Mouse (Mus musculus) right cerebral cortex, postnatal 36 days (tissue): ENCODE measurements around the gene Prss41.
A peak's percentile ranks its signal among the peaks of the same experiment; 100 is the strongest.

Source experiments
- DNase-seq, 2 experiments: peaks; one replicate each; pipeline ENCODE4 v3.0.0; 2022; ENCODE audit warnings: low spot score in 2 of 2, mixed read lengths in 1 of 2

The Prss41 gene

DNA sequence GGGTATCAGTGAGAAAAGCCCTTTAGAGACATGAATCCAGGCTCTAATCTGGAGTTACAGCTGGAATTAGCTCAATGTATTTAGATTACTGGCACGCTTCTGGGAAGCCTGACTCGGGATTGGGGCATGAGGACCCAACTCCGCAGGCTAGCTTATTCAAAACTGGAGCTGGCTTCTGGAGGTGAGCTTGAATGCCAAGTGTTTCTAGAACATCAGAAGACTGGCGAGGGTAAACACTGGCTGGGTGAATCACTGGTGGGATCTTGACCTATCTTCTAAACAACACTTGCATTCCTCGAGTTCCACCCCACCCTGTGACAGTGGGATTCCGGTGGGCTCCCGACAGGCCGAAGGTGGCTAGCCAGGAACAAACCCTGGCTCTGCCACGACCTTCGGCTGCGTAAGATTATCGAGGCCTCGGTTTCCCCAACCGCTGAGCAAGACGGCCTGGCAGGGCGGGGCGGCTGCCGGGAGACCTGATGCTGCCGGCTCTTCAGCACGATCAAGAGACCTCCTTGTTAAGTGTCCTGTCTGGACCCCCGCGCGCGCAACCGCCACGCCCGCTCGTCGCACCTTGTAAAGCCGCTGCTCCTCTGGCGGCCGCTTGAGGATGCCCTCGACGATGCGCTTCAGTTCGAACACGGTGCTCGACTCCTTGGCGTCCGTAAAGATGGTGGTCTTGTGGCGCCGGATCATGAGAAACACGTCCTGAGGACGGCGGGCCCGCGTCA lies 15.5 kb downstream of the Prss41 start:
- DNase-seq, result peak in 1 of 2 experiments; percentile 59

DNA sequence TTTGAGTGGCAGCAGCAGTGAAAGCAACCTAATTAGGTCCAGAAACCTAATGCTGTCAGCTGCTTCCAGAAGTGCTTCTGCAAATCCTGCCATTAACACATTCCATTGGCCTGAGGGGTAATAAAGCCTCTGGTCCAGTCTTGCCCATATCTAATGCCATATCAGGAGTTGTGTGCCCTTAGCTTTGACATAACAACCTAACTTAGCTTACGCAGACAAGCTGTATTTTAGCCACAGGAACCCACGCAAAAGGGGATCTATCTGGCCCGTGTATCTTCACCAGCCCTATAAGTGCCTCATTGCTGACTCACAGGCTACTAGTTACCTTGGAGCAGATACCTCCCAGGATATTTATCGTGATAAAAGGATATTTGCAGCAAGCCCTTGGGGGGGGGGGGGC lies 18.4 kb downstream of the Prss41 start:
- DNase-seq, result no peak

DNA sequence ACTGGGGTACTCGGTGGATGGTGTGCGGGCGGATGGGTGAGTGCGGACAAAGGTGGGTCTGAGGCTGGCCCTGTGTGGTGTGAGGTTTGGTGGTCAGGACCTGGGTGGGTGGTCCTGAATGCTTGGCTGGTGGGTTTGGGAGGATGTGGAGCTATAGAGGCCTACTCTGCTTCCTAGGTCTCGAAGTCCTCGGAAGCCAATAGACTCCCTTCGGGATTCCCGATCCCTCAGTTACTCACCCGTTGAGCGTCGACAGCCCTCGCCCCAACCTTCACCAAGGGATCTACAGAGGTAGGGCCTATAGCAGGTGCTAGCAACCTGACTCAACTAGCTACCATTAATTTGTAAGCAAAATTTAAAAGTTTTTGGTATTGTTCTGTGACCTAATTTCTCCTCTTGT lies 20.4 kb downstream of the Prss41 start:
- no peak for DNase-seq

DNA sequence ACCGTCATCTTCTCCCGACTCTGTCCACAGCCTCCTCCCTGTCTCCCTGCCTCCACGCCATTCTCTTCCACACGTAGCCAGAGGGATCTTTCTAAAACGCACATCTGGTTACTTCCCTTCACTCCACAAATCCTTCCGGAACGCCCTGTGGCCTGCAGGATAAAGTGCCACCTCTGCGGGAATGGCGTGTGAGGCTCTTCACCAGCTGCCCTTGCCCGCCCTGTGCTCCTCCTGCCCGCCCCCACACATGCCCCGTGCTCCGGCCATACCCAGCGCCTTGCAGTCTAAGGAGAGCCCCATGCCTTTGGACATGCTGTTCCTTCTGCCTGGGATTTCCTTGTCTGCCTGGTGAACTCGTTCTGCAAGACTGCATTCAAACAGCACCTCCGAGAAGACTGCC lies 21.0 kb downstream of the Prss41 start:
- DNase-seq, result no peak

DNA sequence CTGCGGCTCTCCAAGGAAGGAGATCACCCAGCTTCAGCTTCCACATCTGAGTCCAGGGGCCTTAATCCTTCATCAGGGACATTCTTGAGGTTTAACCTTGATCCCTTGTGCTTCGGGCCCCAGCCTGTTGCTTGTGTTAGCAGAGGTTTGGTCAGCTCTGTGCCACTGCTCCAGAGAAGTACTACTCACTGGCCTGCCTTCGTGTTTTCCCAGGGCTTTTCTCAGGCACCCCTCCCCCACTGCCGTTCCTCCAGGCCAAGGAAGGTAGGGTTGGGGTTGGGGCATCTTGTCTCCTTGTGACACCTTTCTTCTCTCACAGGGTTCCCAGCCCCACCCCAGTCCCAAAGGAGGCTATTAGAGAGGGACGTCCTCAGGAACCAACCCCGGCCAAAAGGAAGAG lies 21.9 kb downstream of the Prss41 start:
- DNase-seq, result no peak

DNA sequence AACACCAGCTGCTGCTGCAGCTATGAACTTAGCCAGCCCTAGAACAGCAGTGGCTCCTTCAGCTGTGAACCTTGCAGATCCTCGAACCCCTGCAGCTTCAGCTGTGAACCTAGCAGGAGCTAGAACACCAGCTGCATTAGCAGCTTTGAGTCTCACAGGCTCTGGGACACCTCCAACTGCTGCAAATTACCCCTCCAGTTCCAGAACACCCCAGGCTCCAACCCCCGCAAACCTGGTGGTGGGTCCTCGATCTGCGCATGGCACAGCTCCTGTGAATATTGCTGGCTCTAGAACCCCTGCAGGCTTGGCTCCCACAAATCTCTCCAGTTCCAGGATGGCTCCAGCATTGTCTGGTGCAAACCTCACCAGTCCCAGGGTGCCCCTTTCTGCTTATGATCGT lies 23.2 kb downstream of the Prss41 start:
- DNase-seq, result no peak

DNA sequence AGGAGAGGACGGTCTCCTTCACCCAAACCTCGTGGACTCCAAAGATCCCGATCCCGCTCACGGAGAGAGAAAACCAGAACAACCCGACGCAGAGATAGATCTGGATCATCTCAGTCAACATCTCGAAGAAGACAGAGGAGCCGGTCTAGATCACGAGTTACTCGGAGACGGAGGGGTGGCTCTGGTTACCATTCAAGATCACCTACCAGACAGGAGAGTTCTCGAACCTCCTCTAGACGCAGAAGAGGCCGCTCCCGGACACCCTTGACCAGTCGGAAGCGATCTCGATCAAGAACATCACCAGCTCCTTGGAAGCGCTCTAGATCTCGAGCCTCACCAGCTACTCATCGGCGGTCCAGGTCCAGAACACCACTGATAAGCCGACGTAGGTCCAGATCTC lies 24.7 kb downstream of the Prss41 start:
- DNase-seq, result no peak

DNA sequence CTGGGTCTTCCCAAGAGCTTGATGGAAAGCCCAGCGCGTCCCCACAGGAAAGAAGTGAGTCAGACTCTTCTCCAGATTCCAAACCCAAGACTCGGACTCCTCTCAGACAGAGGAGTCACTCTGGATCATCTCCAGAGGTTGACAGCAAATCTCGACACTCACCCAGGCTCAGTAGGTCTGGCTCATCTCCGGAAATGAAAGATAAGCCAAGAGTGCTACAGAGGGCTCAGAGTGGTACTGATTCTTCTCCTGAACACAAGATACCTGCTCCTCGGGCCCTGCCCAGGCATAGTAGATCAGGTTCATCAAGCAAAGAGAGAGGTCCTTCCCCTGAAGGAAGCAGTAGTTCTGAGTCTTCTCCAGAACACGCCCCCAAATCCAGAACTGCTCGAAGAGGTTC lies 25.4 kb downstream of the Prss41 start:
- no peak for DNase-seq

DNA sequence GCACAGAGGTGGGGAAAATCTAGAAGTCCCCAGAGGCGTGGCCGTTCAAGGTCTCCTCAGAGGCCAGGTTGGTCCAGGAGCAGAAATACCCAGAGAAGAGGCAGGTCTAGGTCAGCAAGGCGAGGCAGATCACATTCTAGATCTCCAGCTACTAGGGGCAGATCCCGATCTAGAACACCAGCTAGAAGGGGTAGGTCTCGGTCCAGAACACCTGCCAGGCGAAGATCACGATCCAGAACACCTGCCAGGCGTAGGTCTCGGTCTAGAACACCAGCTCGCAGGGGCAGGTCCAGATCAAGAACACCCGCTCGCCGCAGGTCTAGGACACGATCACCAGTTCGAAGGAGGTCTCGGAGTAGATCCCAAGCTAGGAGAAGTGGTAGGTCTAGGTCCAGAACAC lies 28.3 kb downstream of the Prss41 start:
- DNase-seq, result no peak

DNA sequence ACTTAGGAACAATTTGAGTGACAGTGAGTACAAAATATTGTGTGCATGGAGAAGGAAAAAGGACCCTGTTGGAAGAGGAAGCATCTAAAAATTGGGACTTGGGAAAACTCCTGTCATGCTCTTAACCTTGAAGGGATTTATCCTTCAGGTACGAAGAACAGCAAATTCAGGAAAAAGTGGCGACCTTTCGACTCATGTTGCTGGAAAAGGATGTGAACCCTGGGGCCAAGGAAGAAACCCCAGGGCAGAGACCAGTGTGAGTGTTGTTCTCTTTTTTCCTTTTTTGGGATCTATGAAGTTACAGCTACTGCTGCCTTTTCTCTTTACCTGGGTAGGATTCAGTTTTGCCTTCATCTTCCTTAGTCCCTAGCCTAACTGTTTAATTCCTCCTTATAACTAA lies 36.1 kb downstream of the Prss41 start:
- DNase-seq, result no peak

DNA sequence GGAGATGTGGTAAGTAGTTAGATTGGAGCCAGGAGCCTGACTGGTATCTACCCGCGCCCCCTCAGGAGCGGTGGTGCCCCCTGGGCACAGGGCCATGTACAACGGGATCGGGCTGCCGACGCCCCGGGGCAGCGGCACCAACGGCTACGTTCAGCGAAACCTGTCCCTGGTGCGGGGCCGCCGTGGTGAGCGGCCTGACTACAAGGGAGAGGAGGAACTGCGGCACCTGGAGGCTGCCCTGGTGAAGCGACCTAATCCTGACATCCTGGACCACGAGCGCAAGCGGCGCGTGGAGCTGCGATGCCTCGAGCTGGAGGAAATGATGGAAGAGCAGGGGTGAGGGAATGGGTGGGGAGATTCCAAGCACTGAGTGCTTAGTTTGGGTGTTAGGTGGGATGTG lies 37.1 kb downstream of the Prss41 start:
- DNase-seq, result no peak

DNA sequence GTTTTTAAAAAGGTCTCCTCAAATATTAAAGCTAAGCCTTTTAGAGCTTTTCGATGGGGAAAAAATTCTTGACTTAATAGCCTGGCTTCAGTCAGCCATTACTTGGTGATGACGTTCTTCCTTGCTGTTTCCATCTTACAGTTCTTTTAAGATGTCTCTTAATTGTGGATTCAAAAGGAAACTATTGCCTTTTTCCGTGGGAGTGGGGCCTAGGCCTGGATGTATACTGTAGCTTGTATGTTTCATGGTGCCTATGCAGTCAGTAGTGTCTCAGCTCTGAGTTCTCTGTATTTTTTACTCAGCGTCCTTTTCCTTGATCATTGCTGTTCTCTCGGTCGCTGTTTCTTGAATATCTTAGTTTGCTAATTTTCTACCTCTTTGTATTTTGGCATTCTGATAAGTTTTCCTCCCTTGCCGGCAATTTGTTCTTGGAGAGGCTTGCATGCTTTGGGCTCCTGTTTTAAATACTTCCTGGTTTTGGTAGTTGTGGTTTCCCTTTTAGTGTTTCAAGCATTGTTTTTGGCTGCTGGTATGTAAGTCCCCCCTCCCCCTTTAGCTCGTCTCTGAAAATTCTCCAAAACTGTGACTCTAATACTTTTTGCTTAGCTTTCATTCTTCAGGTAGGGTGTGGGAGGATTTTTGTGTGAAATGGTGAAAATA lies 39.4 kb downstream of the Prss41 start:
- no peak for DNase-seq

DNA sequence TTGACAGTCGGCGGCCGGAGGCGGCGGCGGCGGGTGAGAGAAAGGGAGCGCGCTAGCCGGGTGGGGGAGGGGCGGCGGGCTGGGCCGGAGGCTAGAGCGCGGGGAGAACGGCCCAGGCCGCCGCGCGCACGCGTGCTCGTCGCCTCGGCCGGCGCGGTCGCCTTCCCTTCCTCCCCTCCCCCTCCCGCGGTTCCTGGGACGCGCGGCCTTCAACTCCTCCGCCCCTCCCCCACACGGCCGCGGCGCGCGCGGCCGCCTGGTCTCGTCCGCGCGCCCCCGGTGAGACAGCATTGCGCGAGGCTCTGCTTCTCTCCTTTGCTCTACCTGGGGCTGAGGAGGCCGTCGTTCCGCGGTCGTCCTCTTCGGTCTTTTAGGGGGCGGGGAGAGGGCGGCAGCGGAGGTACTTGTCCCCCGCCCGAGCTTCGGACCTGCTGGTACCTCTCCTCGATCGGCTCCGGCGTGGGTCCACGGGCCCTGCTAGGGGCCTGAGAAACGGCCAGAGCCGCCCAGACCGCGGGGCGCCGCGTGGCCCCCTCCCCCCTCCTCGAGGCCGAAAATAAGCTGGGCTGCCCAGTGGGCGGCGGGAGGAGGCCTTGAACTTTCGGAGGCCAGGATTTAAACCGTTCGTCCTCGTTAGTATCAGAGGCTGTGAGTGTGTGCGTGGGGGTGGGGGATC lies 40.5 kb downstream of the Prss41 start:
- peak; percentile 43 to 49 for DNase-seq

DNA sequence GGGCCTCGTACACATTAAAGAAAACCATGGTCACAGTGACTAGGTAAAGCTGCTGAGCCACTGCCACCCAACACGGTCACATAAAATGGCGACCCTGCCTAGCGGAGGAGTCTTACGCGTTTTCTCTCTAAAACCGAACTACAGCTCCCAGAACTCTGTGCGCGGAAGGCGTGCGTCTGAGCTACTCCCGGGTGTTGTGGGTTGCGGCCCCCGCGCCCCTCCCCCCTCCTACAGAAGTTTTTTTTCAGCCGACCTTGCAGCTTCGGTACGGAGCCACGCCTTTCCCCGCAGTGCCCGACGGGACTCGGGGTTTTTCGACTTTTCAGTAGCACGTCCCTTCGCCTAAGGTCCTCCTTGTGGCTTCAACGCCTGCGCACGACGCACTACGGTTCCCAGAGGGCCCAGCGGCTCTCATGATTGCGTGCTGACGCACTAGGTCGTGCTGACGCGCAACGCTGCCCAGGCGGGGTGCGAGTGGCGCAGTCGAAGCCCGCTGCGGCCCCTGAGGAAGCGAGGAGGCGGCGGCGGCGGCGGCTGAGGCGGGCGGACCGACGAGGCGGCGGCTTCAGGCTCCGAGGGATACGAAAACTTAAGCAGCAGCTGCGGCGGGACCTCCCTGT lies 41.1 kb downstream of the Prss41 start:
- DNase-seq, result peak; percentile 99

DNA sequence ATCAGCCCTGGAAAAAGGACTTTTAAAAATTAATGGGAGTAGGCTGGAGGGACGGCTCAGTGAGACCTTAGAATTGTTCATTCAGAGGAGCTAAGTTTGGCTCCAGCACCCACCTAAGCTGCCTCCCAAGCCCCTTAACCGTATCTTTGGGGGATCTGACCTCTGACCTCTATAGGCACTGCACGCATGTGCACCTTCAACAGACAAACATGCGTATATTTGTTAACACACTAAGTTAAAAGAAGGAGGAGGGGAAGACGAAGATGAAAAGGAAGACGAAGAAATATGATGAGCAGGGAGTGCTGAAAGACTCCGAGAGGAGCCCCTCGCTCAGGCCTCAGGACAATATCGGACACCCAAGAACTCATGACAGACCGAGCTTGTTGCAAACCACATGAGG lies 42.3 kb downstream of the Prss41 start:
- no peak for DNase-seq

DNA sequence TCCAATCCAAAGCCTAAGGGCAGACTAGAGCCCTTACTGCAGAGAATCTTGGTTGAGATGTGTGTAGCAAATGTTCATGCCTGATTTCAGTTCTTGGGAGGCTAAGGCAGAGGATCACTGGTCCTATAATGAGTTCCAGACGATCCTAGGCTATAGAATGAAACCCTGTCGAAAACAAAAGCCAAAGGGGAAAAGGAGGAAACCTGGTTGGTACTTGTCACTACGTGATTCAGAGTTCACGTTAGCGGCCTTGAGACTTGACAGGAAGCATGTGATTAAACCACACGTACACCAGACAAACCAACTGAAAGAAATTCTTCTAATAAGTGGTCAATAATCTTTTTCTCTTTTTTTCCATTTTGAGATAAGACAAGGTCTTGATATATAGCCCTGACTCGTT lies 46.7 kb downstream of the Prss41 start:
- DNase-seq, result no peak

DNA sequence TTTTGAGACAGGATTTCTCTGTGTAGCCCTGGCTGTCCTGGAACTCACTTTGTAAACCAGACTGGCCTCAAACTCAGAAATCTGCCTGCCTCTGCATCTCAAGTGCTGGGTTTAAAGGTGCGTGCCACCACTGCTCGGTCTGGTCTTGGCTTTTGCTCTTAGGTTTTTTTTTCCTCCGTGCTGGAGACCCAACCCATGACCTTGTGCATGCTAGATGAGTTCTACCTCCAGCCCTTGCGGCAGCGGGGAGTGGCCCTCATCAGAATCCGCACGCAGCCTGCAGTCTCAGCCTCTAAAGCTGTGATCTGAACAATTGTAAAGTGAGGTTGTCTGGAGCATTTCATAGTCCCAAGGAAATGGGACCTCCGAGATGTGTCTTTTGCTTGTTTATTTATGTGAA lies 48.6 kb downstream of the Prss41 start:
- DNase-seq, result no peak

DNA sequence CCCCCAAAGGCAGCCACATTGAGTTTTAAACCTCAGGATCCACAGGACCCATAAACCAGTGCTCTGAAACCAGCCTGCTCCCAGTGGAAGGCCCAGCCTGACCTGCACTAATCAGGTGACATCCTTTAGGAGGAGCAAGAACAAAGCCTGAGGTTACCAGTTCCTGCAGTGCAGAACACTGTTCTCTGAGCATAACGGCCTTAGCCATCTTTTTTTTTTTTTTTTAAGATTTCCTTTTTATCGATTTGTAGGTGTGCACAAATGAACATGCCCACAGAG lies 53.0 kb downstream of the Prss41 start:
- DNase-seq, result no peak

DNA sequence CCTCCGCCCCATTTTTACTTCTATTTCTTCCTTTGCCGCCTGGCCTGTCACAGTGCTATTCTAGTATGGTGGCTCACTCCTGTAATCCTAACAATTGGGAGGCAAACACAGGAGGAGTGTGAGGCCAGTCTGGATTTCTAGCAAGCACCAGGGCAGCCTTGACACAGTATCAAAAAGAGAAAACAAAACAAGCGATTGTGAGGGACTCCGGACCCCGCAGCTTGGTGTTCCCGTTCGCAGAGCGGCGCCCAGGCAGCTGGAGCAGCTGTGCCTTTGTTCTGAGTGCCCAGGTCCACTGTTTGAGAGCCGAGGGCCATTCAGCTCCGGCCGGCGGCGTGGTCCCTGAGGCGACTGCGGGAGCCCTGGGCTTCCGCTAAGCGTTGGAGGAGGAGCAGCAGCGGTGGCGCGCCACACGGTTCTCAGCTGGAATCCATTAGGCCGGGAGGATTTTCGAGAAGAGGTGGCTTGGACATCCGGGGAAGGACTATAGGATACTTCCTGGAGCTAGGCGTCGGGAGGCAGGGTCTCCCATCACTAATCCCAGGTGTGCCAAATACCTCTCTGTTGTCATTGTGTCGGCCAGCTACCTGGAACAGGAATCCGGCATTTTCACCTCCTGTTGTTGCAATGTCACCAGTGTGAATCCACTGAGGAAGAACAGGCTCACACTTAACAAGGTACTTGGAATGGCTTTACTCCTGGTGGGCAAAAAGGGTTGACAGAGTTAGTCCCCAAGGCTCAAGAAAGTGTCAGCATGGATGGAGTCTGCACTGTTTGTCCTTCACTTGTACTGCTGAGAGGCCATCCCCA lies 53.5 kb downstream of the Prss41 start, which contains the start of gene Srrm2:
Gene Srrm2 (plus strand): TSS at position 264 of the 810 bp plus-strand sequence.
- no peak for DNase-seq

DNA sequence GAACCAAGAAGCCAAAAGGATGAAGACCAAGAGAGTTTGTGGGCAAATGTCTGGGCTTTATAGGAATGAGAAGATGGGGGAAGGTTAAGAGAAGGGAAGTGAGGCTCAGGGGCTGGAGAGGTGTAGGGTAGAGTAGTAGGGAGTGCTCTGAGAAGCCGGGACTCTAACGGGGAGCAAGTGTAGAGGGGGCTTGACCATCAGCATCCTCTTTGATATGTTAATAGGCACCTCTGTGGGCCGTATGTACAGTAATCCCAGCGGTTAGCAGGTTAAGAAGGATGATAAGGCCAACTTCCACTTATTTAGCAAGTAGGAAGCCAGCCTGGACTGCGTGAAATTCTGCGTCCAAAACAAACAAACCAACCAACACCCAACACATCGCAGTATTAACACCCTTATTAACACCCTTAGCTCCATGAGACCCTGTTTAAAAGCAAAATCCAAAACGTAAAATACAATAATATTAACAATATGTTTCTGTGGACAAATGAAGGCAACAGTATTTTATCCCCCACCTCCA lies 54.2 kb downstream of the Prss41 start:
- no peak for DNase-seq

DNA sequence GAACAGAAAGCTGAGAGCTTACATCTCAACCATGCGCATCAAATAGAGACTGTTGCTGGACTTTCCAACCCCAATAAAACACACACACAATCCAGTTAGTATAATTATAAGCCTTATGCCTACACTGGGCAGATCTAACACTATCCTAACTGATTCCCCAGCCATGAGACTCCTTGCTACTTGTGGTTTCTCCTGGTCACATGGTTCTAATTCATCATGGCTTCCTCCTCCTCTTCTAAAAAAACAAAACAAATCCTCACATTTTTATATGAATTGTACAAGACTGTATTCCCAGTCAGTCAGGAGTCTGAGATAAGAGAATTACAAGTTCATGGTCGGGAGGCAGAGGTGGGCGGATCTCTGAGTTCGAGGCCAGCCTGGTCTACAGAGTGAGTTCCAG lies 55.0 kb downstream of the Prss41 start:
- no peak for DNase-seq
